Comparison of ENCODE assay signal across 24 mouse cellular contexts in genomic region chr5:74561151-74561550, GRCm38 (mm10). TPM values are rescaled to one million over a fixed set of nuclear protein-coding genes. Genes with fewer than 3 reads are reported as not detected.
DNase-seq lines count a peak whose midpoint lies in the region; ATAC-seq and TF ChIP-seq lines count a peak whose summit lies in the region.
"Had no signal": no experiment of that assay in that cellular context is flagged by ENCODE, and none has a peak within 500 bp of the region (broad histone marks: within the 10 kb centered on the region; RNA-seq: fewer than 3 reads in every experiment).

No protein-coding gene starts in this region.

- H3K4me2 ChIP-seq in kidney, embryonic 15.5 days = no peak overlapping the region
- no peak overlapping the region for H3K4me2 ChIP-seq in intestine, postnatal 0 days (replicated peaks; ENCODE audit: low read depth)
- no peak overlapping the region for H3K4me2 ChIP-seq in intestine, embryonic 15.5 days (replicated peaks)
- H3K4me2 ChIP-seq: hindbrain, embryonic 12.5 days; limb, embryonic 15.5 days had no signal

- H3K27ac ChIP-seq in kidney, adult 2 months (ENCODE audit: insufficient read depth, low read depth, low read length) = no peak overlapping the region
- H3K27ac ChIP-seq in kidney, embryonic 15.5 days = no peak overlapping the region
- H3K27ac ChIP-seq in intestine, postnatal 0 days (ENCODE audit: low read depth, low read length) = no peak overlapping the region
- H3K27ac ChIP-seq in intestine, embryonic 15.5 days = no peak overlapping the region
- H3K27ac ChIP-seq: heart, embryonic 10.5 days; hindbrain, embryonic 12.5 days; limb, embryonic 15.5 days had no signal

- no peak for TF ChIP-seq CTCF in kidney, adult 2 months (conservative IDR thresholded peaks at IDR 0.05; ENCODE audit: insufficient read depth, insufficient read length, low read depth, low read length)
- TF ChIP-seq CTCF in intestine, postnatal 0 days (IDR thresholded peaks at IDR 0.05; ENCODE audit: low read depth) = no peak

- peak; percentile 14 for DNase-seq in adrenal gland, adult 2 months
- no peak for DNase-seq in adrenal gland, adult 18-20 months (ENCODE audit: low spot score in 2 of 2)
- DNase-seq in kidney, adult 2 months = peak; percentile 25
- DNase-seq in adipocyte (ENCODE audit: low spot score) = peak; percentile 68
- DNase-seq in gastrocnemius, postnatal 10 days = peak; percentile 23
- DNase-seq: cerebellum, adult 11 months; cerebellum, postnatal 14 days; embryo, embryonic 11 days; lung, postnatal 14 days; midbrain, embryonic 14.5 days; right cerebral cortex, postnatal 14 days; thymus, adult 18-20 months; thymus, postnatal 4 days had no signal

- no peaks in the 10 kb centered on the region for H3K27me3 ChIP-seq in kidney, adult 2 months (replicated peaks; ENCODE audit: control insufficient read depth, insufficient read depth, low read length)
- no peaks in the 10 kb centered on the region for H3K27me3 ChIP-seq in kidney, embryonic 15.5 days
- H3K27me3 ChIP-seq in intestine, postnatal 0 days (replicated peaks; ENCODE audit: control insufficient read depth, insufficient read depth, low read length) = no peaks in the 10 kb centered on the region
- no peaks in the 10 kb centered on the region for H3K27me3 ChIP-seq in intestine, embryonic 15.5 days (replicated peaks)
- H3K27me3 ChIP-seq: hindbrain, embryonic 12.5 days; limb, embryonic 15.5 days; megakaryocyte, embryonic 14.5 days; Patski had no signal

- WGBS in kidney, adult 2 months = 91% methylated on average over 1 of the region's 1 CpGs
- WGBS in kidney, embryonic 15.5 days = 91% methylated on average over 1 of the region's 1 CpGs
- 68% methylated on average over 1 of the region's 1 CpGs for WGBS in intestine, postnatal 0 days
- WGBS in intestine, embryonic 15.5 days = 92% methylated on average over 1 of the region's 1 CpGs

- no peaks in the 10 kb centered on the region for H3K4me1 ChIP-seq in kidney, adult 2 months (ENCODE audit: control insufficient read depth, insufficient read depth, low read length)
- no peaks in the 10 kb centered on the region for H3K4me1 ChIP-seq in kidney, embryonic 15.5 days
- H3K4me1 ChIP-seq in intestine, postnatal 0 days (replicated peaks; ENCODE audit: control insufficient read depth, insufficient read depth, low read length) = no peaks in the 10 kb centered on the region
- H3K4me1 ChIP-seq in intestine, embryonic 15.5 days (replicated peaks) = no peaks in the 10 kb centered on the region
- H3K4me1 ChIP-seq: heart, embryonic 10.5 days; hindbrain, embryonic 12.5 days; limb, embryonic 15.5 days had no signal

- no peak overlapping the region for H3K4me3 ChIP-seq in kidney, adult 2 months (ENCODE audit: insufficient read depth, low read depth, low read length)
- H3K4me3 ChIP-seq in kidney, embryonic 15.5 days (replicated peaks) = no peak overlapping the region
- H3K4me3 ChIP-seq in intestine, postnatal 0 days (ENCODE audit: low read depth, low read length) = no peak overlapping the region
- no peak overlapping the region for H3K4me3 ChIP-seq in intestine, embryonic 15.5 days (replicated peaks)
- H3K4me3 ChIP-seq: heart, embryonic 10.5 days; hindbrain, embryonic 12.5 days; limb, embryonic 15.5 days; megakaryocyte, embryonic 14.5 days; myocyte had no signal

- H3K9ac ChIP-seq in kidney, embryonic 15.5 days = no peak overlapping the region
- no peak overlapping the region for H3K9ac ChIP-seq in intestine, postnatal 0 days (ENCODE audit: low read depth, low read length)
- H3K9ac ChIP-seq in intestine, embryonic 15.5 days = no peak overlapping the region
- H3K9ac ChIP-seq: hindbrain, embryonic 12.5 days; limb, embryonic 15.5 days had no signal

- peaks cover 9% of the 10 kb centered on the region for H3K36me3 ChIP-seq in kidney, adult 2 months (ENCODE audit: control insufficient read depth, insufficient read depth, low read length)
- H3K36me3 ChIP-seq in kidney, embryonic 15.5 days = peaks cover 77% of the 10 kb centered on the region
- H3K36me3 ChIP-seq in intestine, postnatal 0 days (ENCODE audit: control insufficient read depth, insufficient read depth) = peaks cover 38% of the 10 kb centered on the region
- peaks cover 29% of the 10 kb centered on the region for H3K36me3 ChIP-seq in intestine, embryonic 15.5 days

- no peak for TF ChIP-seq POLR2A in kidney, adult 2 months (IDR thresholded peaks at IDR 0.05; ENCODE audit: low read depth, low read length)

- ATAC-seq in kidney, embryonic 15.5 days (replicated peaks; ENCODE audit: low FRiP score) = no peak
- no peak for ATAC-seq in intestine, postnatal 0 days
- no peak for ATAC-seq in intestine, embryonic 15.5 days
- ATAC-seq: CD4-positive, CD25-positive, alpha-beta regulatory T cell, adult 4 months; forebrain, embryonic 16.5 days; Patski had no signal

- no peaks in the 10 kb centered on the region for H3K9me3 ChIP-seq in kidney, embryonic 15.5 days (replicated peaks)
- H3K9me3 ChIP-seq in intestine, postnatal 0 days (ENCODE audit: control insufficient read depth) = no peaks in the 10 kb centered on the region
- no peaks in the 10 kb centered on the region for H3K9me3 ChIP-seq in intestine, embryonic 15.5 days
- H3K9me3 ChIP-seq: heart, embryonic 10.5 days; hindbrain, embryonic 12.5 days; limb, embryonic 15.5 days; megakaryocyte, embryonic 14.5 days had no signal

RNA-seq across cellular contexts. Expression of gene Fip1l1, which starts 25.9 kb away (rescaled TPM):
- total RNA-seq in adrenal gland, adult 2 months (2021) = 10 to 100 TPM; 49.7 to 76.7 TPM
- 11.4 and 22.0 TPM in 2 replicates for polyA plus RNA-seq in adrenal gland, adult 2 months (2012; rRNA removed)
- total RNA-seq in adrenal gland, adult 18-20 months (2021) = 10 to 100 TPM; 54.0 to 64.5 TPM
- polyA plus RNA-seq in kidney, adult 2 months (2012; rRNA removed) = 19.4 and 21.6 TPM in 2 replicates
- 100 and 104 TPM in 2 replicates for polyA plus RNA-seq in kidney, embryonic 15.5 days (2015; fragmentation: Nextera tagmentation; extraction: Ambion mirVana)
- total RNA-seq in gastrocnemius, postnatal 10 days (2021) = 10 to 100 TPM; 29.6 to 38.2 TPM
- 37.7 and 42.0 TPM in 2 replicates for polyA plus RNA-seq in intestine, postnatal 0 days (2015; fragmentation: Nextera tagmentation; extraction: Ambion mirVana)
- 71.8 and 80.4 TPM in 2 replicates for polyA plus RNA-seq in intestine, embryonic 15.5 days (2015; fragmentation: Nextera tagmentation; extraction: Ambion mirVana)

RNA-seq across cellular contexts. Expression of gene Scfd2, which starts 29.6 kb away (rescaled TPM):
- 10 to 100 TPM; 21.6 to 28.6 TPM for total RNA-seq in adrenal gland, adult 2 months (2021)
- 16.3 and 18.1 TPM in 2 replicates for polyA plus RNA-seq in adrenal gland, adult 2 months (2012; rRNA removed)
- total RNA-seq in adrenal gland, adult 18-20 months (2021) = 10 to 100 TPM; 15.9 to 23.1 TPM
- 16.1 and 16.6 TPM in 2 replicates for polyA plus RNA-seq in kidney, adult 2 months (2012; rRNA removed)
- polyA plus RNA-seq in kidney, embryonic 15.5 days (2015; fragmentation: Nextera tagmentation; extraction: Ambion mirVana) = 17.7 and 18.3 TPM in 2 replicates
- 10 to 100 TPM; 10.2 to 12.8 TPM for total RNA-seq in gastrocnemius, postnatal 10 days (2021)
- 16.8 and 17.6 TPM in 2 replicates for polyA plus RNA-seq in intestine, postnatal 0 days (2015; fragmentation: Nextera tagmentation; extraction: Ambion mirVana)
- 17.2 and 17.7 TPM in 2 replicates for polyA plus RNA-seq in intestine, embryonic 15.5 days (2015; fragmentation: Nextera tagmentation; extraction: Ambion mirVana)

Comparison
In these comparisons a context has a peak if more than half of its experiments do, and no peak if none do; other contexts are left out.
1. DNase-seq: peak in adrenal gland, adult 2 months (single experiment), kidney, adult 2 months (single experiment), adipocyte (single experiment) and gastrocnemius, postnatal 10 days (single experiment); none in adrenal gland, adult 18-20 months (0 of 2).